Mouse (Mus musculus): Measurements from ENCODE around the gene C1qtnf6. TPM values are rescaled to one million over a fixed set of nuclear protein-coding genes. Genes with fewer than 3 reads are reported as not detected.

Gene C1qtnf6
- polyA plus RNA-seq, 1 experiment from 2014 or later, result 3.6 TPM

- 46% methylated on average over 1 of the region's 1 CpGs for WGBS (ENCODE audit: insufficient replicate concordance)
- Histone ChIP-seq H3K4me2 (no peak overlapping the region), H3K27me3 (no peaks in the 10 kb centered on the region), H3K9ac (no peak overlapping the region), H3K4me3 (replicated peaks) (no peak overlapping the region), H3K9me3 (replicated peaks) (no peaks in the 10 kb centered on the region), H3K27ac (no peak overlapping the region), H3K4me1 (replicated peaks) (peaks cover 11% of the 10 kb centered on the region), H3K36me3 (no peaks in the 10 kb centered on the region)
- ATAC-seq (ENCODE audit: low read depth) (no peak), DNase-seq (no peak)
Observed at GRCm38 (mm10) chr15:78476878-78477277, 54.3 kb downstream of the C1qtnf6 start.

- Histone ChIP-seq H3K4me3 (replicated peaks) (no peak overlapping the region), H3K9ac (no peak overlapping the region), H3K4me2 (no peak overlapping the region), H3K36me3 (no peaks in the 10 kb centered on the region), H3K27me3 (no peaks in the 10 kb centered on the region), H3K9me3 (replicated peaks) (no peaks in the 10 kb centered on the region), H3K27ac (no peak overlapping the region), H3K4me1 (replicated peaks) (peaks cover 8% of the 10 kb centered on the region; the same call in 1 of the 2 replicates)
- no peak for DNase-seq
- no peak for ATAC-seq (ENCODE audit: low read depth)
- WGBS (ENCODE audit: insufficient replicate concordance), result 46% methylated on average over 3 of the region's 3 CpGs
Observed at GRCm38 (mm10) chr15:78475604-78476031, 55.6 kb downstream of the C1qtnf6 start.

- Histone ChIP-seq H3K27ac (no peak overlapping the region), H3K4me2 (no peak overlapping the region), H3K4me1 (replicated peaks) (peaks cover 15% of the 10 kb centered on the region), H3K4me3 (replicated peaks) (no peak overlapping the region), H3K27me3 (no peaks in the 10 kb centered on the region), H3K9ac (no peak overlapping the region), H3K36me3 (no peaks in the 10 kb centered on the region), H3K9me3 (replicated peaks) (no peaks in the 10 kb centered on the region)
- 68% methylated on average over 6 of the region's 6 CpGs for WGBS (ENCODE audit: insufficient replicate concordance)
- no peak for ATAC-seq (ENCODE audit: low read depth)
- DNase-seq, result no peak
Observed at GRCm38 (mm10) chr15:78473442-78473841, 57.8 kb downstream of the C1qtnf6 start.

Other genes starting within 250 kb of the C1qtnf6 start
- gene Csf2rb2, start 225.7 kb downstream of the C1qtnf6 start, polyA plus RNA-seq (2015; fragmentation: Nextera tagmentation; extraction: Ambion mirVana), result 0.54 and 0.83 TPM in 2 replicates
- gene Csf2rb, start 205.7 kb downstream of the C1qtnf6 start, polyA plus RNA-seq (2015; fragmentation: Nextera tagmentation; extraction: Ambion mirVana), result 3.3 and 3.8 TPM in 2 replicates
- gene Tex33, start 135.5 kb downstream of the C1qtnf6 start, polyA plus RNA-seq (2015; fragmentation: Nextera tagmentation; extraction: Ambion mirVana), result not detected in 2 replicates
- gene Tst, start 125.5 kb downstream of the C1qtnf6 start, polyA plus RNA-seq (2015; fragmentation: Nextera tagmentation; extraction: Ambion mirVana), result 105 and 109 TPM in 2 replicates
- 3.8 and 4.2 TPM in 2 replicates for gene Mpst, start 125.0 kb downstream of the C1qtnf6 start, polyA plus RNA-seq (2015; fragmentation: Nextera tagmentation; extraction: Ambion mirVana)
- 4.7 and 5.1 TPM in 2 replicates for gene Kctd17, start 102.9 kb downstream of the C1qtnf6 start, polyA plus RNA-seq (2015; fragmentation: Nextera tagmentation; extraction: Ambion mirVana)
- gene Tmprss6, start 62.8 kb downstream of the C1qtnf6 start, polyA plus RNA-seq (2015; fragmentation: Nextera tagmentation; extraction: Ambion mirVana), result 7.8 and 9.5 TPM in 2 replicates
- gene Il2rb, start 36.1 kb downstream of the C1qtnf6 start, polyA plus RNA-seq (2015; fragmentation: Nextera tagmentation; extraction: Ambion mirVana), result 0.23 and 0.35 TPM in 2 replicates
- not detected in 2 replicates for gene Sstr3, start 13.3 kb upstream of the C1qtnf6 start, polyA plus RNA-seq (2015; fragmentation: Nextera tagmentation; extraction: Ambion mirVana)
- 75.2 and 81.2 TPM in 2 replicates for gene Rac2, start 41.4 kb upstream of the C1qtnf6 start, polyA plus RNA-seq (2015; fragmentation: Nextera tagmentation; extraction: Ambion mirVana)
- 11.9 and 12.5 TPM in 2 replicates for gene Cyth4, start 65.6 kb upstream of the C1qtnf6 start, polyA plus RNA-seq (2015; fragmentation: Nextera tagmentation; extraction: Ambion mirVana)
- gene Elfn2, start 187.4 kb upstream of the C1qtnf6 start, polyA plus RNA-seq (2015; fragmentation: Nextera tagmentation; extraction: Ambion mirVana), result 0.01 TPM in 1 of 2 replicates, not detected in the other
- gene Mfng, start 242.1 kb upstream of the C1qtnf6 start, polyA plus RNA-seq (2015; fragmentation: Nextera tagmentation; extraction: Ambion mirVana), result 7.0 and 7.2 TPM in 2 replicates